Mouse (Mus musculus) liver, postnatal 0 days (tissue): ENCODE results near the gene Olfr374.

Experiments
- CTCF ChIP-seq: sonication (generic); IDR thresholded peaks from 2 replicates; pipeline ENCODE4 v1.5.1; 2016; ENCODE audit warnings: antibody characterized with exemption, low read depth
- EP300 ChIP-seq: IDR thresholded peaks from 2 replicates; pipeline ENCODE4 v1.6.1; 2016; ENCODE audit warnings: antibody characterized with exemption, low read depth, mild to moderate bottlenecking

DNA sequence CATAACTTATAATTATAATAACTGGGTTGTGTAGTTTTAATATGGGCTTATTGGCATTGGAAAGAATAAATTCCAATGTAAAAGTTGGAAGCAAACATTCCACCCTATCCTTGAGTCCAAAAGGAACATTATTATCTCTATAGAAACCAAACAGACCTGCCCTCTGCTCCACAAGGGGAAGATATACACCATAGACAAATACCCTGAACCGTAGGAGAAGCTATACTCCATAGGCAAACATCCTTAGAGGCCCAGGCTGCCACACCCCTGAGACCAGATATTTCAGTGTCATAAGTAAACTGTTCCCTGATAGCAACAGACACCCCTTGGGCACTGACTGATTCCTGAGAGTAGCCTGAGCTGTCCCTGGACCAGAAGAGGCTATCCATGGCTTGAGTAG is 21.0 kb downstream of the Olfr374 start:
- TF ChIP-seq CTCF = no peak
- TF ChIP-seq EP300 = no peak
